Mouse (Mus musculus): ENCODE measurements at regions not wholly inside any gene's neighbourhood (a gene's known extent, or its start where the extent isn't known, plus 50 kb on each side); places are given as distances from the start of the nearest gene placed in this dataset.

DNA sequence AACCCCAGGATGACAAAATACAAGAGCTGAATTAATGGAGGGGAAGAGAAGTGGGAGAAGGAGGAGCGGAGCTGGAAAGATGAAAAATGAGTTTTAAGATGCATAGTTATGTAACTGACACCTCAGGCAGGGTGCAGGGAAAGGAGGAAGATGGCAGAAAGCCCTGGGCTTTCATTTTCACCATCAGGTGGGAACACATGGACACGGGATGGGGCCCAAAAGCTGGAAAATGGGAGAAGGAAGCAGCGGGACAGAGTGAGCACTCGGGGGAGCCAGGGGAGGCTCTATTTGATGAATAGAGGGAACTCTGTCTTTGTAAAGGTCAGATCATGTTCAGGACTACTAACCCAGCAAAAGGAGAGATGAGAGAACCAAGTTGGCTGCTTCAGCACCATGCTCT, 516.6 kb upstream of the Tnp1 start:
- no peak for ATAC-seq (ENCODE audit: insufficient read depth)
- Histone ChIP-seq H3K36me3 (replicated peaks) (no peaks in the 10 kb centered on the region), H3K9ac (no peak overlapping the region), H3K4me3 (replicated peaks) (no peak overlapping the region), H3K27me3 (no peaks in the 10 kb centered on the region), H3K4me2 (no peak overlapping the region), H3K9me3 (replicated peaks) (no peaks in the 10 kb centered on the region), H3K4me1 (replicated peaks) (no peaks in the 10 kb centered on the region), H3K27ac (replicated peaks) (no peak overlapping the region)
- WGBS (ENCODE audit: insufficient replicate concordance), result 70% methylated on average over 4 of the region's 4 CpGs

DNA sequence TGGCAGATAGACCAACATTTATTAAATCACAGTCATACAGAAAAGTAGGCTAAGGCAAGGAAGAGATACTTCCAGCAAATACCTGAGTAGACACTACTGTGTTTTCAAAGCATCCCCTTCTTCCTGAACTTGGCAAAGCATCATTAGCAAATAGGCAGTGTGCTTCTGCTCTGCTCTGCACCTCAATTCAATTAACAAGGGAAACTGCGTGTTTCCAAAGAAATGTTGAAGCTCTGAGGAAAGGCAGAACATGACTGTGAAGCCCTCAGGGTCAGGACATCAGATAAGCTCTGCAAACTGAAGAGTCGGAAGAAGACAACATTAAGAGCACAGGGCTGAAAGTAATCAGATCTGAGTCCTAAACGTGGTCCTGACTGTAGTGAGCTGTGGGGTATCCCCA, 516.1 kb upstream of the Tnp1 start:
- no peaks in the 10 kb centered on the region for H3K4me1 ChIP-seq (replicated peaks)
- no peak overlapping the region for H3K27ac ChIP-seq (replicated peaks)
- no peaks in the 10 kb centered on the region for H3K36me3 ChIP-seq (replicated peaks)
- 48% methylated on average over 3 of the region's 3 CpGs for WGBS (ENCODE audit: insufficient replicate concordance)
- no peak overlapping the region for H3K9ac ChIP-seq
- H3K4me2 ChIP-seq, result no peak overlapping the region
- no peak for ATAC-seq (ENCODE audit: insufficient read depth)
- H3K27me3 ChIP-seq, result no peaks in the 10 kb centered on the region
- H3K9me3 ChIP-seq (replicated peaks), result no peaks in the 10 kb centered on the region
- no peak overlapping the region for H3K4me3 ChIP-seq (replicated peaks)

DNA sequence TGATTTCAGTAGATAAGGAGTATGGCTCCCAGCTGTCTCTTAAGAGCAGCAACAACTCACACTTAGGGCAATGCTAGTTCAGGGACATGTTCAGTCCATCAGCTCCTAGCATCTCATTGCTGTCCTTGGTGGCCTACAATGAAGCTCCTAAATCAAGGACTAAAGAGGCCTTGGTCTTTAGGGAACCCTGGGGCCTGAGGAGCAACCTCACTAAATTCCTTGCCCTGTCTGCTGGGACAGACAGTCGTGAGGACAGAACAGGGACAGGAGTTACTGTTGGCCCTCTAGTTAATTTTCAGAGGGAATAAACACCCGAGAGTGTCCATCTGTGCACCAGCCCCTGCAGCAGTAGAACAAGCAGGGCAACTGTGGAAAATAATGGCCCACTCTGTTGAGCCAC, 514.6 kb upstream of the Tnp1 start:
- 50% methylated on average over 2 of the region's 2 CpGs for WGBS (ENCODE audit: insufficient replicate concordance)
- no peak for ATAC-seq (ENCODE audit: insufficient read depth)

DNA sequence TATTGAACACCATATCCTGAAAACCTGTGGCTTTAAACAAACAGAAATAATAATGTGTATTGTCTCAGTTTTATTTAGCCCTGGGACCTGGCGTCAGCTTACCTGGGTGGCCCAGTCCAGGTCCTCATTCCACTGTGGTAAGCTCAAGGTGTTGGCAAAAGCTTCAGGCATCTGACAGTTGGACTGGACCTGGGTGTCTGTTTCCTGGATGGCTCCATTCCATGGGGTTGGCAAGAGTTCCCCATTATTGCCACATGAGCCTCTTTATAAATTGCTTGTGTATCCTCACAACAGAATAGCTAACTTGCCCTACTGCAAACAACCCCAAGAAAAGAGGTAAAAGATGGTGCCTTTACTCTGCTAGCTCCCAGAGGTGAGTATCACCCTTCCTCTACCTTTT, 512.9 kb upstream of the Tnp1 start:
- Histone ChIP-seq H3K4me1 (replicated peaks) (no peaks in the 10 kb centered on the region), H3K9me3 (replicated peaks) (no peaks in the 10 kb centered on the region), H3K27me3 (no peaks in the 10 kb centered on the region), H3K4me3 (replicated peaks) (no peak overlapping the region), H3K9ac (no peak overlapping the region), H3K36me3 (replicated peaks) (no peaks in the 10 kb centered on the region), H3K4me2 (no peak overlapping the region), H3K27ac (replicated peaks) (no peak overlapping the region)
- no peak for ATAC-seq (ENCODE audit: insufficient read depth)
- 71% methylated on average over 1 of the region's 1 CpGs for WGBS (ENCODE audit: insufficient replicate concordance)

More for the DNA sequence above, 514.6 kb upstream of the Tnp1 start:
- H3K27me3 ChIP-seq, result no peaks in the 10 kb centered on the region
- no peak overlapping the region for H3K9ac ChIP-seq
- no peaks in the 10 kb centered on the region for H3K4me1 ChIP-seq (replicated peaks)
- no peaks in the 10 kb centered on the region for H3K36me3 ChIP-seq (replicated peaks)
- no peak overlapping the region for H3K4me2 ChIP-seq
- no peak overlapping the region for H3K4me3 ChIP-seq (replicated peaks)
- no peaks in the 10 kb centered on the region for H3K9me3 ChIP-seq (replicated peaks)
- H3K27ac ChIP-seq (replicated peaks), result no peak overlapping the region

DNA sequence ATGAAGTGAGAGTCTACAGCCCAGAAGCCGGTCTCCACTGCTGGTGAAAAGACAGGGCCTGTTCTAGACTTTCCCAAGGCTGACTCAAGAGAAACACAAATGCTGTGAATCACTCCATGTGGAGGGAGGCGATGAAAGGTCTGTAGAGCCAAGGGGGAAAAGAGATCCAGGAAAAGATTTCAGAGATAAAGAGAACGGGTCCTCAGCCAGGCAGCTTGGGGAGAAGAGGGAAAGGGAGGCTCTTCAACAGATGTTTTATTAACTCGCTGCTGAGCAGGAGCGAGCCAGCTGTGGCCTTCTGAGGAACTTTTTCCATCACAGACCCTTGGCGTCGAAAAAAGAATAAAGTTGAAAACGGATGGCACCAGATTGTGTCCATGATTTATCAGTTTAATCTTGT, 500.7 kb upstream of the Tnp1 start:
- no peaks in the 10 kb centered on the region for H3K36me3 ChIP-seq (replicated peaks)
- no peak overlapping the region for H3K9ac ChIP-seq
- no peaks in the 10 kb centered on the region for H3K4me1 ChIP-seq (replicated peaks)
- H3K27me3 ChIP-seq, result no peaks in the 10 kb centered on the region
- no peak for ATAC-seq (ENCODE audit: insufficient read depth)
- 69% methylated on average over 8 of the region's 8 CpGs for WGBS (ENCODE audit: insufficient replicate concordance)
- no peak overlapping the region for H3K27ac ChIP-seq (replicated peaks)
- H3K9me3 ChIP-seq (replicated peaks), result no peaks in the 10 kb centered on the region
- no peak overlapping the region for H3K4me2 ChIP-seq
- no peak overlapping the region for H3K4me3 ChIP-seq (replicated peaks)

DNA sequence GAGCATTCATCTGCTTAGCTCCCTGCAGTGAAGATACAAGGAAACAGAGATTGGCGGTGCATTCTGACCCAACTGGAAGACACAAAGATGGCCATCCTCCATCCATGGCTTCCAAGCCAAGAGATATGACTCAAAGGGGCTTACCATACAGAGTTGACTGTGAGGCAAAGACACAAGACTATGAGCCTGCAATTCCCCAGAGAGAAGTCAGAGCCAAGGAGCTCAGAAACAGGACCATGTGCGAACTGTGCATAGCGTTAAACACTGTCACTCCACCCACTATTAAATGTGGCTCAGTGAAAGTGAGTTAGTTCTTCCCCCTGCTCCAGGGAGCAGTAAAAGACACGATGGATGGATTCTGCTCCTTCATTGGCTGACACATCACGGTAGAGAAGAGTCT, 500.1 kb upstream of the Tnp1 start:
- Histone ChIP-seq H3K4me2 (no peak overlapping the region), H3K27ac (replicated peaks) (no peak overlapping the region), H3K36me3 (replicated peaks) (no peaks in the 10 kb centered on the region), H3K4me3 (replicated peaks) (no peak overlapping the region), H3K9ac (no peak overlapping the region), H3K4me1 (replicated peaks) (no peaks in the 10 kb centered on the region), H3K27me3 (no peaks in the 10 kb centered on the region), H3K9me3 (replicated peaks) (no peaks in the 10 kb centered on the region)
- WGBS (ENCODE audit: insufficient replicate concordance), result 58% methylated on average over 5 of the region's 5 CpGs
- ATAC-seq (ENCODE audit: insufficient read depth), result no peak

DNA sequence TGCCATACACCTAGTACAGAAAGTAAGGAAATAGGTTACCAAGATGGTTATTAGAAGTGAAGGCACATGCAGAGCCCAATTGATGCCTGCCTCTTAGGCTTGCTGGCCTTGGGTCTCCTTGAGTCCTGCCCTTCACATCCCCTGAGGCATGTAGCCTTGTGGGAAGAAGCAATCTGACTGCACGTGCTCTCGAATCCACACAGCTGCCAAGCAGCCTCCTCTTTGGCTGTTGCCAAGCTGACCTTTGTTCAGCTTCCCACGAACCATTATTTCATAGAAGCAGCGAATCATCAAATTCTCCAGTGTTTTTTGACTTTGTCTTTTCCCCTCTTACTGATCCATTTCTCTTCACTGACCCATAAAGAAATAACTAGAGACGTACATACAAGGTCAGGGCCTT, 498.1 kb upstream of the Tnp1 start:
- H3K4me1 ChIP-seq (replicated peaks), result no peaks in the 10 kb centered on the region
- no peak overlapping the region for H3K4me3 ChIP-seq (replicated peaks)
- no peak overlapping the region for H3K4me2 ChIP-seq
- WGBS (ENCODE audit: insufficient replicate concordance), result 47% methylated on average over 5 of the region's 5 CpGs
- H3K9ac ChIP-seq, result no peak overlapping the region
- no peaks in the 10 kb centered on the region for H3K9me3 ChIP-seq (replicated peaks)
- no peak overlapping the region for H3K27ac ChIP-seq (replicated peaks)
- no peaks in the 10 kb centered on the region for H3K36me3 ChIP-seq (replicated peaks)
- H3K27me3 ChIP-seq, result no peaks in the 10 kb centered on the region
- no peak for ATAC-seq (ENCODE audit: insufficient read depth)

DNA sequence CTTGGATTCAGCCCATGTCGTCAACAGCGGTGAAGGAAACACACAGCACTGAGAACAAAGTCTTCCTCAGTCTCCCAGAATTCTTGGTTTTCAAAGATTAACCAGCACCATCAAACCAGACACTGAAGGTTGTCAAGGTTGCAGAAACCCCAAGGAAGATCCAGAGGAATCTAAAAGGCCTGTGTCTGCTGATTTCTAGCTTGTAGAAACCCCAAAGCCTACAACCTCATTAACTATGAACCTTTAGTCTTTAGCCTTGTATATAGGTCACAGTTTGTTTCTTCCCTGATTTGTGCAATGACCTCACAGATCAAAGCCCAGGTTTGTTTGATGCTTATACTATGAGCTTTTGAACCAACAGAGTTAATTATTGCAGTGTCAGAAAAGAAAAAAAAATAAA, 497.1 kb upstream of the Tnp1 start:
- Histone ChIP-seq H3K27me3 (no peaks in the 10 kb centered on the region), H3K27ac (replicated peaks) (no peak overlapping the region), H3K36me3 (replicated peaks) (no peaks in the 10 kb centered on the region), H3K9ac (no peak overlapping the region), H3K4me2 (no peak overlapping the region), H3K9me3 (replicated peaks) (no peaks in the 10 kb centered on the region), H3K4me3 (replicated peaks) (no peak overlapping the region), H3K4me1 (replicated peaks) (no peaks in the 10 kb centered on the region)
- 79% methylated on average over 2 of the region's 2 CpGs for WGBS (ENCODE audit: insufficient replicate concordance)
- no peak for ATAC-seq (ENCODE audit: insufficient read depth)

DNA sequence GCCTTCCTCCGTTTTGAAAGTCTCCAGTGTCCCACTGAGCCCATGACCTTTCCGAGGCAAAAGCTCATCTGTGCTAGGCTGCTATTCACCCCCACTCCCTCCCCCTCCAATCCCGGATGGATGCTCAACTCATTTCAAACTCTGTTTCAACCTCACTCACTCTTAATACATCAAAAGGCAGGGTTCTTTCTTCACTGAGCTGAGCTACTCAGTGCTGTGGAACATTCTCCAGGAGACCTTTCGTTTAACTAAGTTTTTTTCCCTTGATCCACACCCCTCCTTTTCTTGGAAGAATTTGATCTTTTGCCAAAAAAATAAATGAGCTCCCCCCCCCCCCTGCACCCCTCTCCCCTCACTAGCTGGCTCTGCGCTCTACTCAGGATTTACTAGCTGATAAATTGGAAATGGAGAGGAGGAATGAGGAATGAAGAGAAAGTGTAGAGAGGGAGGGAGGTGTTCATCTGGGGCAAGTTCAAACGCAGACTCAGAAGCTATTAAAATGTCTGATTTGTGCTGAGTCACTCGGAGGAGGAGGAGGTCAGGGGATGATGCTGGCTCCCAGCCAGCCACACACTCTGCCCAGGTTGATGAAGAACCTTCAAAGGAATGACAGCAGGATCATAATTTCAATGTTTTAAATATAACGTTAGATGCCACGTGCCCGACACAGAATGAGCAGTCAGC, 491.5 kb upstream of the Tnp1 start:
- no peaks in the 10 kb centered on the region for H3K36me3 ChIP-seq (replicated peaks)
- H3K4me2 ChIP-seq, result no peak overlapping the region
- H3K9ac ChIP-seq, result no peak overlapping the region
- H3K27me3 ChIP-seq, result no peaks in the 10 kb centered on the region
- no peak overlapping the region for H3K4me3 ChIP-seq (replicated peaks)
- no peak overlapping the region for H3K27ac ChIP-seq (replicated peaks)
- WGBS (ENCODE audit: insufficient replicate concordance), result 51% methylated on average over 10 of the region's 10 CpGs
- ATAC-seq (ENCODE audit: insufficient read depth), result no peak
- no peaks in the 10 kb centered on the region for H3K4me1 ChIP-seq (replicated peaks)
- no peaks in the 10 kb centered on the region for H3K9me3 ChIP-seq (replicated peaks)

DNA sequence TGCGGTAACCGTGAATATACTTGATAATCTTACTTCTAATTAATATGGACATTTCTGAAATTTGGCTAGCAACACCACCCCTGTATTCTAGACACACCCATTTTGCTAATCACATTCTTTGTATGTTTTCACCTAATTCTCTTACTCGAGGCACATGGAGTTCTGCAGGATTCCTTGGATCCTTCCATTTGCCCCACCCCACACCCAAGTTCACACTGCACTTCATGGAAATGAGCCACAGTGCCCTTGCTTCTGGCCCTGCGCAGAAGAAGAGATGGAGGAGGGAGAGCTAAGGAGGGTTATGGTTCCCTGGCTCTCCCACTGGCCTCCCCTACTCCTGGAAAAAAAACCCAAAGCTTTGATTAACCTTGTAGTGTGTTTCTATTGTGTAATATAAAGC, 487.9 kb upstream of the Tnp1 start:
- Histone ChIP-seq H3K27me3 (no peaks in the 10 kb centered on the region), H3K9me3 (replicated peaks) (no peaks in the 10 kb centered on the region), H3K4me2 (no peak overlapping the region), H3K36me3 (replicated peaks) (no peaks in the 10 kb centered on the region), H3K4me3 (replicated peaks) (no peak overlapping the region), H3K4me1 (replicated peaks) (no peaks in the 10 kb centered on the region), H3K9ac (no peak overlapping the region), H3K27ac (replicated peaks) (no peak overlapping the region)
- ATAC-seq (ENCODE audit: insufficient read depth), result no peak
- 50% methylated on average over 4 of the region's 4 CpGs for WGBS (ENCODE audit: insufficient replicate concordance)

DNA sequence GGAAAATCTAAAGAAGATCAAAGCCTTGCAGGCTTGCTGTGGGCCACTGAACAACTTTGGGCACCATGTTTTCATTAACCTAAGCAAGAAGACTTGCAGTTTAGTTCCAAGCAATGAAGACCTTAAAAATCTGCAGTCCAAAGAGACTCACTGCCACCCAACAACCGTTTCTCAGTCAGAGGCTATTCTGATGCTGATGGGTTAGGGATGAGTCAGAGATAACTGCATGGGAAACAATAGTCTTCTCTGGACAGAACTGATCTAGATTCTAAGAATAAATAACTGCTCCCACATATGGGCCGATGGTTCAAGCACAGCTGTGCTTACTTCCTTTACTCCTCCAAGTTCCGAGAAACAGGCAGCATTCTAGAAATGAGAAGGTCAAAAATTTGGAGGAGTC, 485.0 kb upstream of the Tnp1 start:
- Histone ChIP-seq H3K9ac (no peak overlapping the region), H3K9me3 (replicated peaks) (no peaks in the 10 kb centered on the region), H3K27ac (replicated peaks) (no peak overlapping the region), H3K36me3 (replicated peaks) (no peaks in the 10 kb centered on the region), H3K4me2 (no peak overlapping the region), H3K4me3 (replicated peaks) (no peak overlapping the region), H3K4me1 (replicated peaks) (no peaks in the 10 kb centered on the region), H3K27me3 (no peaks in the 10 kb centered on the region)
- no peak for ATAC-seq (ENCODE audit: insufficient read depth)
- 49% methylated on average over 3 of the region's 3 CpGs for WGBS (ENCODE audit: insufficient replicate concordance)

DNA sequence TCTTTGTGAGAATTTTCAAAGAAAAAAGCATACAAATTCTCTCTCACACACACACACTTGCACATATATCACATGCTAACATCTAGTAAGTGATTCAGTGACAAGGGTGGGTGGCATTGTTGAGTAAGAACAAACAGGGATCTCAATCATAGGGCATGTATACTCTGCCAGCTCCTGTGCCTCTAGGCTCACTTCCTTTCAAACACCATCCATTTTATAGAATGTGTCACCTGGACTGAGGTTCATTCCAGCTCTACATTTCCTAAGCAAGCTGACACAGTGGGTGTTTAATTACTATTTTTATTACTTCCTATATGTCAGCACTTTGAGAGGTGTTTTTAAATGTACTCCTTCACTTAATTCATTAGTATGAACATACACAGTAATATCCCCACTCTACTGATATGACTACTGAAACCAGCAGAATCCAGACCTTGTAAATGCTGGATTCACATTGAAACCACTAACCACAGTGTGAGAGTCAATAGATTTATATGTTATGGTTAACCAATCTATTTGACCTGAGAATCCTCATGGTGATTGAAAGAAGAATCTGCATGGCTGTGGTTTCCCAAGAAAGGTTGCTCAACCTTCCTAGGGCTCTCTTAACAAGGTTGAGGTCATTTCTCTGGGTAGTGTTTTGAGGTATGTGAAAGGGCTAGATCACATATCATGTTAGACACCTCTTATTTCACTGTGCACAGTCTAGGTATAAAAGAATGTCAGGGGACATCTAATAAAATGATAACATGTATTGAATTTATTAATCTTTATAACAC, 480.5 kb upstream of the Tnp1 start:
- Histone ChIP-seq H3K9me3 (replicated peaks) (no peaks in the 10 kb centered on the region), H3K27me3 (no peaks in the 10 kb centered on the region), H3K9ac (no peak overlapping the region), H3K4me3 (replicated peaks) (no peak overlapping the region), H3K4me2 (no peak overlapping the region), H3K36me3 (replicated peaks) (no peaks in the 10 kb centered on the region), H3K27ac (replicated peaks) (no peak overlapping the region), H3K4me1 (replicated peaks) (no peaks in the 10 kb centered on the region)
- ATAC-seq (ENCODE audit: insufficient read depth), result no peak

Measured in liver, embryonic 15.5 days (tissue).